Mouse (Mus musculus): Measurements from ENCODE around the gene Shd.

DNA sequence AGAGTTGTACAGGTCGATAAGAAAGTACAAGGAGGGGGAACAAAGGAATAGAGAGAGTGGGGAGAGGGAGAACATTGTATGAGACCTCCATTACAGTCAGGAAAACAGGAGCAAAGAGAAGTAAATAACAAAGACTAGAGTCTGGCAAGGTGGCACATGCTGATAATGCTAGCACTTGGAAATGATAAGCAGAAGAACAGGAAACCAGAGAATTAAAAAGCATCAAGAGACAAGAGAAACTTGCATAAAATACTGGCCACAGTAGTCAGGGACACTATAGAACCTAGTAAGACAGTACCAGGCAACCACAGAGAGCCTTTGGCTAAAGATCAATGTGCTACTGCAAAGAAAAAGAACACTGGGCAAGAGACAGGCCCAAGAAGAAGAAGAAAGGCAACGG is 37.6 kb upstream of the Shd start:
- no peak for TF ChIP-seq MXI1 (IDR thresholded peaks at IDR 0.05; ENCODE audit: low read depth, low read length)
- no peak for TF ChIP-seq KAT2A (IDR thresholded peaks at IDR 0.05; ENCODE audit: insufficient replicate concordance, low read length)
- no peak for TF ChIP-seq CTCF (conservative IDR thresholded peaks at IDR 0.05 in 1 of 2, IDR thresholded peaks at IDR 0.05 in 1 of 2; ENCODE audit: low read depth in 2 of 2, low read length in 2 of 2)
- no peak for TF ChIP-seq ZKSCAN1 (IDR thresholded peaks at IDR 0.05; ENCODE audit: borderline replicate concordance, low read depth, low read length)
- TF ChIP-seq JUN (IDR thresholded peaks at IDR 0.05; ENCODE audit: insufficient read depth, low read depth, low read length) = no peak
- no peak for TF ChIP-seq EP300 (IDR thresholded peaks at IDR 0.05; ENCODE audit: low read length)
- no peak for TF ChIP-seq POLR2A (IDR thresholded peaks at IDR 0.05; ENCODE audit: low read depth, low read length)
- TF ChIP-seq HCFC1 (IDR thresholded peaks at IDR 0.05; ENCODE audit: low read depth, low read length) = no peak
- TF ChIP-seq ZNF384 (IDR thresholded peaks at IDR 0.05; ENCODE audit: low read depth, low read length) = no peak
- TF ChIP-seq NRF1 (IDR thresholded peaks at IDR 0.05; ENCODE audit: low read depth, low read length) = no peak
- no peak for TF ChIP-seq USF1 (IDR thresholded peaks at IDR 0.05; ENCODE audit: low read depth, low read length)
